Mouse (Mus musculus) G1E (cell line): ENCODE results near the gene Erbb2.
"Not testable (repeated sequence)": the region's sequence is repeated elsewhere in the genome, so short reads cannot be mapped to it uniquely, and the experiment has no call there.

Experiments
- CTCF ChIP-seq: IDR thresholded peaks from 2 replicates; pipeline ENCODE4 v1.5.1; 2012; ENCODE audit warnings: low read depth, low read length, inconsistent platforms, mixed read lengths
- POLR2AphosphoS5 ChIP-seq: IDR thresholded peaks from 2 replicates; pipeline ENCODE4 v1.6.1; 2012; ENCODE audit warnings: low read depth, low read length, inconsistent platforms; ENCODE audit not compliant: insufficient replicate concordance

DNA sequence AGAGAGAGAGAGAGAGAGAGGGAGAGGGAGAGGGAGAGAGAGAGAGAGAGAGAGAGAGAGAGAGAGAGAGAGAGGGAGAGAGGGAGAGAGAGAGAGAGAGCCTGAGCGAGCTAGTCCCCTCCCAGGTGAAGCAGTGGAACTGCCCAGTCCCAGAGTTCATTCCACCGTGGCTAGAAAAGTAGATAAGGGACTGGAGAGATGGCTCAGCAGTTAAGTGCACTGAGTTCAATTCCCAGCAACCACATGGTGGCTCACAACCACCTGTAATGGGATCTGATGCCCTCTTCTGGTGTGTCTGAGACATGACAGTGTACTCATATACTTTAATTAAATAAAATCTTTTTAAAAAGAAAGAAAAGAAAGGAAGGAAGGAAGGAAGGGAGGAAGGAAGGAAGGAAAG, 29.9 kb upstream of the Erbb2 start:
- not testable (repeated sequence) for TF ChIP-seq CTCF, POLR2AphosphoS5
